Mouse (Mus musculus): ENCODE results near the gene B4galt5.

GRCm38 (mm10) chr2:167358499-167358898 lies 9.5 kb upstream of the B4galt5 start:
- TF ChIP-seq CTCF (conservative IDR thresholded peaks at IDR 0.05; ENCODE audit: low read length) (no peak), POU5F1 (IDR thresholded peaks at IDR 0.05; ENCODE audit: borderline replicate concordance, low read length) (no peak)

All from E14TG2a.4 (cell line).